Mouse (Mus musculus) embryonic fibroblast, embryonic 13.5 days (primary cell): ENCODE data around the gene Gm20403. TPM values are rescaled to one million over a fixed set of nuclear protein-coding genes. Genes with fewer than 3 reads are reported as not detected.
A peak's percentile ranks its signal among the peaks of the same experiment; 100 is the strongest.

Experiments
- H3K27ac ChIP-seq: 2 replicates; pipeline ENCODE4 v1.5.1; 2012; ENCODE audit warnings: low read length, control low read depth, inconsistent platforms; ENCODE audit not compliant: insufficient read depth
- H3K4me1 ChIP-seq: 2 replicates; pipeline ENCODE4 v1.6.1; 2011; ENCODE audit warnings: low read length; ENCODE audit not compliant: control insufficient read depth, insufficient read depth
- H3K4me3 ChIP-seq: 2 replicates; pipeline ENCODE4 v1.5.1; 2011; ENCODE audit warnings: mild to moderate bottlenecking, control low read depth, low read length; ENCODE audit not compliant: insufficient read depth
- CTCF ChIP-seq: IDR thresholded peaks from 2 replicates; pipeline ENCODE4 v1.5.1; 2011; ENCODE audit warnings: mild to moderate bottlenecking, control low read depth, low read length, moderate library complexity, borderline replicate concordance; ENCODE audit not compliant: insufficient read depth
- POLR2A ChIP-seq: IDR thresholded peaks from 2 replicates; pipeline ENCODE4 v1.6.1; 2011; ENCODE audit warnings: low read depth, mild to moderate bottlenecking, control low read depth, low read length, moderate library complexity
- polyA plus RNA-seq: library from polyadenylated mRNA; stranded (reverse); fragments of >200 nt; gene quantifications from 2 replicates; pipeline ENCODE4 v1.2.4, GENCODE M21; 2011; ENCODE audit warnings: low read depth; ENCODE audit not compliant: missing spikeins, insufficient read length

The Gm20403 gene
- not detected in 2 replicates for polyA plus RNA-seq

DNA sequence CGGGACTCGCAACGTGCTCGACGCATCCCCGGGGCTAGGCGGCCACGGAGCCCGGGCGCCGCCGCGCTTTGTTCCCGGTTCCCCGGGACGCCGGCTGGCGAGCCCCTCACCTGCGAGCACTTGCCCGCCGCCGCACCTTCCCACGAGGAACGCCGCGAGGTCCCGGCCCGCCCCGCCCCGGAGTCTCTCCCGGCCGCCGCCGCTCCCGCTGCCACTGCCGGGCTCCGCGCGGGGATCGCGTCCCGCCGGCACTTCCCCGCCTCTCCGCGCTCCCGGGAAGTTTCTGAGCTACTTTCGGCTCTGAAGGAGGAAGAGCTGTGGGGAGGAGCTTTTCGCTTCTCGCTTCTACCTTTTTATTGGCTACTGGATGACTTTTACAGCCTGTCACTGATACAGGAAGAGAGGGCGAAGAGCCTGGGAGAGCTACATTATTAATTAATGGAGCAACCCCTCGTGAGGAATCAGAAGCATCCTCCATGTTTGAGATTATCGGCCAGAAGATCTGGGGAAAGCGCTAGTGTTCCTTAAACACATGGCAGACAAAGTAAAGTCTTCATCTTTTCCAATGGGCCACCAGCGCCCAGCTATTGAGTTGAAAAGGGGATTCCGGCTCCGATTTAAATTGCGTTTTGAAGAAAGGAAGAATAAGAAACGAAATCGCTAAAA, at the start of gene Gm20403:
Gene Gm20403 (minus strand): TSS at position 478 of the 666 bp plus-strand sequence.
- peaks cover 5% of the 10 kb centered on the region; the same call in 1 of the 2 replicates for H3K4me1 ChIP-seq
- TF ChIP-seq POLR2A = peak; percentile 91
- TF ChIP-seq CTCF = no peak

GRCm38 (mm10) chr12:55027088-55027487, 40.8 kb upstream of the Gm20403 start:
- no peak overlapping the region for H3K4me3 ChIP-seq
- no peak overlapping the region for H3K27ac ChIP-seq
- no peak for TF ChIP-seq CTCF
- TF ChIP-seq POLR2A = no peak
- no peaks in the 10 kb centered on the region for H3K4me1 ChIP-seq

More for the DNA sequence above, at the start of gene Gm20403:
- Histone ChIP-seq H3K4me3 (peak within 1 kb of the TSS; percentile 78), H3K27ac (peak within 1 kb of the TSS; percentile 90)

- Histone ChIP-seq H3K27ac (no peak overlapping the region), H3K4me3 (no peak overlapping the region), H3K4me1 (no peaks in the 10 kb centered on the region)
- TF ChIP-seq POLR2A = no peak
- TF ChIP-seq CTCF = no peak
These were observed 37.0 kb upstream of the Gm20403 start for GRCm38 (mm10) chr12:55023284-55023683.

GRCm38 (mm10) chr12:55019421-55019877, 33.1 kb upstream of the Gm20403 start:
- Histone ChIP-seq H3K27ac (no peak overlapping the region), H3K4me3 (no peak overlapping the region), H3K4me1 (peaks cover 4% of the 10 kb centered on the region; the same call in 1 of the 2 replicates)
- no peak for TF ChIP-seq CTCF
- TF ChIP-seq POLR2A = no peak

- TF ChIP-seq POLR2A = no peak
- TF ChIP-seq CTCF = no peak
- H3K27ac ChIP-seq = no peak overlapping the region
- peaks cover 4% of the 10 kb centered on the region; the same call in 1 of the 2 replicates for H3K4me1 ChIP-seq
- H3K4me3 ChIP-seq = no peak overlapping the region
These were observed 30.9 kb upstream of the Gm20403 start for GRCm38 (mm10) chr12:55017119-55017721.

- H3K4me3 ChIP-seq = no peak overlapping the region
- H3K27ac ChIP-seq = no peak overlapping the region
- TF ChIP-seq CTCF (no peak), POLR2A (no peak)
- peaks cover 4% of the 10 kb centered on the region; the same call in 1 of the 2 replicates for H3K4me1 ChIP-seq
These were observed 30.2 kb upstream of the Gm20403 start for GRCm38 (mm10) chr12:55016339-55017118.

DNA sequence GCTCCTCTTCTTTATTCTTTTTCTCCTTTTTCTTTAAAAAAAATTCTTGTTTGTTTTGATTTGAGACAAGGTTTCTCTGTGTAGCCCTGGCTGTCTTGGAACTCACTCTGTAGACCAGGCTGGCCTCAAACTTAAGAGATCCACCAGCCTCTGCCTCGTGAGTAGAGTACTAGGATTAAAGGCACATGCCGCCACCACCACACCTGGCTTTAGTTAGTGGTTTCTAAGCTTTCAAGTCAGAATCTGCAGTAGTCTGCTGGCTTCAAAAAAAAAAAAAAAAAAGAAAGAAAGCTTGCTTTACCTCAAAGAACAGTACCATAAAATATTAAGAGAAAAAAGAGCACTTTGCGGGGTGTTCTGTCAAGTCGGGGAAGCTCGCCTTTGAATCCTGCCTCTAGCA, 29.1 kb upstream of the Gm20403 start:
- no peak overlapping the region for H3K27ac ChIP-seq
- no peak overlapping the region for H3K4me3 ChIP-seq
- TF ChIP-seq POLR2A (no peak), CTCF (no peak)
- peaks cover 4% of the 10 kb centered on the region; the same call in 1 of the 2 replicates for H3K4me1 ChIP-seq

- Histone ChIP-seq H3K27ac (no peak within 1 kb of the TSS), H3K4me1 (peaks cover 4% of the 10 kb centered on the region; the same call in 1 of the 2 replicates), H3K4me3 (no peak within 1 kb of the TSS)
- no peak for TF ChIP-seq POLR2A
These were observed 27.5 kb upstream of the Gm20403 start, which contains the start of gene Baz1a for GRCm38 (mm10) chr12:55013626-55014398. Baz1a (minus strand) TSS chr12:55014348.

DNA sequence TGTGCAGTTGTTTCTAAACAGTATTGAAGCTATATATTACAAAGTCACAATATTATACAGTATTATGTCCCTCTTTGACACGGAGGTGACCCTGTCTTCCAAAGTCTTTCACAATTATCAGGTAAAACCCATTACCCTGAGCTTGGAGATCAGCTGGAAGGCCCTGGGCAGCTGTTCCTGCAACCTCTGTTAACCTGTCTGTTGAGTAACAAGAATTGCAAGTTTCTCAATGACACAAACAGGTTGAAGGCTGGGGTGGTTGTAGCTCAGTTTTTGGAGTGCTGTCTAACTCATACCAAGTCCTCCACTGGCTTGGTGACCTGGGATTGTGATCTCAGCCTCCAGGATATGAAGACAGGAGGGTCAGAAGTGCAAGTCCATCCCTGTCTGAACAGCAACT, 26.7 kb upstream of the Gm20403 start:
- Histone ChIP-seq H3K4me3 (no peak overlapping the region), H3K4me1 (peaks cover 4% of the 10 kb centered on the region; the same call in 1 of the 2 replicates), H3K27ac (no peak overlapping the region)
- no peak for TF ChIP-seq POLR2A
- TF ChIP-seq CTCF = no peak
